Mouse (Mus musculus): Measurements from ENCODE around the gene Spef1.

DNA sequence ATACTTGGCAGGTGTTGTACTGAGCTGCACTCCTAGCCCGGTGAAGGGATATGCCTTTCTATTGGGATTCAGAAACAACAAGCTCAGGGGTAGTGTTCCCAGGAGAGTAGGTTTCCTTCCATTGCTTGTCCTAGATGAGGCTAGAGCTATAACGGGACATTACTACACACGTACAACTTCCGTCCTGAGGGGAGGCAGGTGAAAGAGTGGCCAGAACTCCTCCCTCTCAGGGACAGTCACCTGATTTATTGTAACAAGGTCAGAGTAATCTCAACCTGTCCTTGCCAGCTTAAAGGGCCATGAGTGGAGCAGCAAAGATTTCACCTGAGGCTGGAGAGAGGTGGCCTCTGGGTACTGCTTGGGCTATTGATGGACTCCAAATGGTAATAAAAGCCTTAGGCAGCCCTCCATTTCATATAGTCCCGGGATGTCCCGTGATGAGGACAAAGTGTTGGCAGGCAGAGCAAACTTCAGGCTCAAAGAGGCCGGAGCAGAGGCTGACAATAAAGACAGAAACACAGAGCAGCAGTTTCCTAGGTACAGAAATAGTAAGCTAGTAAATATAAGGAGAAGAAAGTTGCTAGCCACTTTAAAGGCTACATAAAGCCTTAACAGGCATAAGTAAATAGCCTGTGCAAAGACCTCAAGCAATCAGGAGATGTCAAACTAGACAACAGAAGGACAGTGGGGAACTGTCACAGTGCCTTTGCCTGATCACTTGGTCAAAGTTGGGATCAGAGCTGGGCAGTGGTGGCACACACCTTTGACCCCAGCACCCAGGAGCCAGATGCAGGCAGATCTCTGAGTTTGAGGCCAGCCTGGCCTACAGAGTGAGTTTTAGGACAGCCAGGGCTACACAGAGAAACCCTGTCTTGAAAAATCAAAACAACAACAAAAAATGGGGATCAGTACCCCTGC, 29.1 kb upstream of the Spef1 start:
- TF ChIP-seq CTCF (IDR thresholded peaks at IDR 0.05; ENCODE audit: low read depth) (no peak), EP300 (optimal IDR thresholded peaks at IDR 0.05) (no peak)

Data from stomach, postnatal 0 days (tissue).